Mouse (Mus musculus) urinary bladder, postnatal 4 days (tissue): ENCODE data around the gene Ncln.

Experiments used
- DNase-seq, 2 experiments: peaks; one replicate each; pipeline ENCODE4 v3.0.0; 2021 to 2022; ENCODE audit warnings: low spot score in 2 of 2

Ncln gene

GRCm38 (mm10) chr10:81513798-81514197, 17.6 kb upstream of the Ncln start:
- no peak for DNase-seq

GRCm38 (mm10) chr10:81510246-81510810, 14.1 kb upstream of the Ncln start:
- DNase-seq = no peak

GRCm38 (mm10) chr10:81507691-81508489, 11.7 kb upstream of the Ncln start:
- no peak for DNase-seq

- no peak for DNase-seq
Measured at GRCm38 (mm10) chr10:81507095-81507494, 10.9 kb upstream of the Ncln start.

GRCm38 (mm10) chr10:81505016-81505664, 8.9 kb upstream of the Ncln start:
- no peak for DNase-seq

GRCm38 (mm10) chr10:81502658-81503057, 6.5 kb upstream of the Ncln start:
- peak; percentile 75 to 90 for DNase-seq

- DNase-seq = no peak
Measured at GRCm38 (mm10) chr10:81501863-81502262, 5.7 kb upstream of the Ncln start.

GRCm38 (mm10) chr10:81500032-81500431, 3.8 kb upstream of the Ncln start, which contains the start of gene S1pr4:
TSS of gene S1pr4 (minus strand) at chr10:81500132.
- DNase-seq = no peak

- no peak for DNase-seq
Measured at GRCm38 (mm10) chr10:81499250-81499901, 3.2 kb upstream of the Ncln start.

GRCm38 (mm10) chr10:81498316-81499249, 2.4 kb upstream of the Ncln start:
- no peak for DNase-seq

- DNase-seq = no peak
Measured at GRCm38 (mm10) chr10:81497401-81498270, 1.4 kb upstream of the Ncln start.

- no peak for DNase-seq
Measured at GRCm38 (mm10) chr10:81496969-81497368, 777 bp upstream of the Ncln start.

- no peak for DNase-seq
Measured at GRCm38 (mm10) chr10:81495616-81496263, 452 bp downstream of the Ncln start.

- no peak for DNase-seq
Measured at GRCm38 (mm10) chr10:81495151-81495550, 1.0 kb downstream of the Ncln start.

- DNase-seq = no peak
Measured at GRCm38 (mm10) chr10:81494260-81495041, 1.7 kb downstream of the Ncln start.

GRCm38 (mm10) chr10:81493601-81494220, 2.5 kb downstream of the Ncln start:
- DNase-seq = no peak

GRCm38 (mm10) chr10:81492606-81493240, 3.5 kb downstream of the Ncln start:
- no peak for DNase-seq

GRCm38 (mm10) chr10:81491018-81491417, 5.2 kb downstream of the Ncln start:
- no peak for DNase-seq
